Mouse (Mus musculus): ENCODE data around the gene Hist1h2bg. TPM values are rescaled to one million over a fixed set of nuclear protein-coding genes. Genes with fewer than 3 reads are reported as not detected.
A peak's percentile ranks its signal among the peaks of the same experiment; 100 is the strongest.
"Not testable (repeated sequence)": the region's sequence is repeated elsewhere in the genome, so short reads cannot be mapped to it uniquely, and the experiment has no call there.

The Hist1h2bg gene
- polyA plus RNA-seq, 1 experiment: 18.7 TPM

- Histone ChIP-seq H3K4me3 (replicated peaks) (peak overlapping the region; percentile 75), H3K36me3 (ENCODE audit: control insufficient read depth) (peaks cover 32% of the 10 kb centered on the region), H3K9me3 (ENCODE audit: control insufficient read depth, low read length) (no peaks in the 10 kb centered on the region), H3K27me3 (ENCODE audit: control insufficient read depth) (no peaks in the 10 kb centered on the region), H3K4me1 (ENCODE audit: control insufficient read depth) (peaks cover 60% of the 10 kb centered on the region)
- TF ChIP-seq GATA1 (IDR thresholded peaks at IDR 0.05; ENCODE audit: low read length) (peak; percentile 30; the same call in 1 of the 2 replicates), TAL1 (IDR thresholded peaks at IDR 0.05; ENCODE audit: low read length) (no peak)
Observed at GRCm38 (mm10) chr13:23537006-23537710, 34.0 kb upstream of the Hist1h2bg start.

- H3K36me3 ChIP-seq (ENCODE audit: control insufficient read depth): peaks cover 32% of the 10 kb centered on the region
- H3K4me1 ChIP-seq (ENCODE audit: control insufficient read depth): peaks cover 51% of the 10 kb centered on the region
- H3K27me3 ChIP-seq (ENCODE audit: control insufficient read depth): no peaks in the 10 kb centered on the region
- TF ChIP-seq TAL1 (IDR thresholded peaks at IDR 0.05; ENCODE audit: low read length) (no peak), GATA1 (IDR thresholded peaks at IDR 0.05; ENCODE audit: low read length) (no peak)
- H3K9me3 ChIP-seq (ENCODE audit: control insufficient read depth, low read length): no peaks in the 10 kb centered on the region
- H3K4me3 ChIP-seq (replicated peaks): peak overlapping the region; percentile 17
Observed at GRCm38 (mm10) chr13:23538249-23538648, 32.9 kb upstream of the Hist1h2bg start.

GRCm38 (mm10) chr13:23539821-23540220 is 31.4 kb upstream of the Hist1h2bg start:
- H3K4me3 ChIP-seq (replicated peaks); H3K9me3 ChIP-seq (ENCODE audit: control insufficient read depth, low read length); H3K27me3 ChIP-seq (ENCODE audit: control insufficient read depth): not testable (repeated sequence)
- Histone ChIP-seq H3K4me1 (ENCODE audit: control insufficient read depth) (peaks cover 52% of the 10 kb centered on the region), H3K36me3 (ENCODE audit: control insufficient read depth) (peaks cover 32% of the 10 kb centered on the region)

GRCm38 (mm10) chr13:23541497-23541896 is 29.7 kb upstream of the Hist1h2bg start:
- no peaks in the 10 kb centered on the region for H3K9me3 ChIP-seq (ENCODE audit: control insufficient read depth, low read length)
- TF ChIP-seq TAL1 (IDR thresholded peaks at IDR 0.05; ENCODE audit: low read length) (no peak), GATA1 (IDR thresholded peaks at IDR 0.05; ENCODE audit: low read length) (no peak)
- H3K36me3 ChIP-seq (ENCODE audit: control insufficient read depth): peaks cover 32% of the 10 kb centered on the region
- H3K4me3 ChIP-seq (replicated peaks): peak overlapping the region; percentile 64
- peaks cover 54% of the 10 kb centered on the region for H3K4me1 ChIP-seq (ENCODE audit: control insufficient read depth)
- H3K27me3 ChIP-seq (ENCODE audit: control insufficient read depth): no peaks in the 10 kb centered on the region

GRCm38 (mm10) chr13:23542225-23542980 is 28.8 kb upstream of the Hist1h2bg start:
- H3K27me3 ChIP-seq (ENCODE audit: control insufficient read depth); H3K9me3 ChIP-seq (ENCODE audit: control insufficient read depth, low read length): not testable (repeated sequence)
- Histone ChIP-seq H3K4me1 (ENCODE audit: control insufficient read depth) (peaks cover 52% of the 10 kb centered on the region), H3K4me3 (replicated peaks) (peak overlapping the region; percentile 81), H3K36me3 (ENCODE audit: control insufficient read depth) (peaks cover 26% of the 10 kb centered on the region)

GRCm38 (mm10) chr13:23542999-23543607 is 28.1 kb upstream of the Hist1h2bg start, which contains the start of gene Hist1h2bh:
Gene Hist1h2bh, minus strand, starts transcription at chr13:23543392.
- Histone ChIP-seq H3K4me1 (ENCODE audit: control insufficient read depth) (peaks cover 49% of the 10 kb centered on the region), H3K4me3 (replicated peaks) (peak within 1 kb of the TSS; percentile 81), H3K36me3 (ENCODE audit: control insufficient read depth) (peaks cover 20% of the 10 kb centered on the region)
- H3K9me3 ChIP-seq (ENCODE audit: control insufficient read depth, low read length); H3K27me3 ChIP-seq (ENCODE audit: control insufficient read depth): not testable (repeated sequence)

- peak within 1 kb of the TSS; percentile 81 for H3K4me3 ChIP-seq (replicated peaks)
- no peaks in the 10 kb centered on the region for H3K27me3 ChIP-seq (ENCODE audit: control insufficient read depth)
- TF ChIP-seq GATA1 (IDR thresholded peaks at IDR 0.05; ENCODE audit: low read length) (no peak), TAL1 (IDR thresholded peaks at IDR 0.05; ENCODE audit: low read length) (no peak)
- no peaks in the 10 kb centered on the region for H3K9me3 ChIP-seq (ENCODE audit: control insufficient read depth, low read length)
- peaks cover 10% of the 10 kb centered on the region for H3K36me3 ChIP-seq (ENCODE audit: control insufficient read depth)
- peaks cover 46% of the 10 kb centered on the region for H3K4me1 ChIP-seq (ENCODE audit: control insufficient read depth)
Observed at GRCm38 (mm10) chr13:23543965-23544786, 27.0 kb upstream of the Hist1h2bg start, which contains the start of gene Hist1h3f. Gene Hist1h3f, plus strand, starts transcription at chr13:23544052.

- not testable (repeated sequence) for H3K36me3 ChIP-seq (ENCODE audit: control insufficient read depth); H3K9me3 ChIP-seq (ENCODE audit: control insufficient read depth, low read length); H3K27me3 ChIP-seq (ENCODE audit: control insufficient read depth)
- Histone ChIP-seq H3K4me3 (replicated peaks) (peak overlapping the region; percentile 57), H3K4me1 (ENCODE audit: control insufficient read depth) (peaks cover 51% of the 10 kb centered on the region)
Observed at GRCm38 (mm10) chr13:23544787-23545120, 26.4 kb upstream of the Hist1h2bg start.

- TF ChIP-seq GATA1 (IDR thresholded peaks at IDR 0.05; ENCODE audit: low read length): peak; percentile 67
- no peak for TF ChIP-seq TAL1 (IDR thresholded peaks at IDR 0.05; ENCODE audit: low read length)
- Histone ChIP-seq H3K4me1 (ENCODE audit: control insufficient read depth) (peaks cover 53% of the 10 kb centered on the region), H3K4me3 (replicated peaks) (peak overlapping the region; percentile 58), H3K36me3 (ENCODE audit: control insufficient read depth) (no peaks in the 10 kb centered on the region), H3K9me3 (ENCODE audit: control insufficient read depth, low read length) (no peaks in the 10 kb centered on the region), H3K27me3 (ENCODE audit: control insufficient read depth) (no peaks in the 10 kb centered on the region)
Observed at GRCm38 (mm10) chr13:23546694-23547093, 24.5 kb upstream of the Hist1h2bg start.

Measured in erythroblast, embryonic 14.5 days (primary cell).